Mouse (Mus musculus): ENCODE data around the gene Etv6. TPM values are rescaled to one million over a fixed set of nuclear protein-coding genes. Genes with fewer than 3 reads are reported as not detected.

Etv6 gene
- total and polyA plus RNA-seq, 2 experiments from 2014 or later = 6.1 to 30.3 TPM

- no peak for ATAC-seq (ENCODE audit: insufficient read depth, low read depth)
- no peak overlapping the region for H3K9ac ChIP-seq (replicated peaks; ENCODE audit: low read depth, low read length)
- H3K9me3 ChIP-seq (replicated peaks; ENCODE audit: control insufficient read depth, low read length) = no peaks in the 10 kb centered on the region
- no peak overlapping the region for H3K4me2 ChIP-seq (ENCODE audit: low read depth, low read length)
- no peaks in the 10 kb centered on the region for H3K27me3 ChIP-seq (ENCODE audit: control insufficient read depth, insufficient read depth, low read length)
- H3K27ac ChIP-seq (ENCODE audit: low read depth) = no peak overlapping the region
- peaks cover 6% of the 10 kb centered on the region for H3K4me1 ChIP-seq (ENCODE audit: control insufficient read depth, insufficient read depth)
- TF ChIP-seq EP300 (IDR thresholded peaks at IDR 0.05; ENCODE audit: low read depth) (no peak), CTCF (IDR thresholded peaks at IDR 0.05; ENCODE audit: low read depth) (no peak)
- WGBS = 91% methylated on average over 19 of the region's 19 CpGs
- H3K4me3 ChIP-seq (ENCODE audit: low read depth, low read length) = no peak overlapping the region
- no peak for DNase-seq (ENCODE audit: low spot score)
- peaks cover 33% of the 10 kb centered on the region for H3K36me3 ChIP-seq (replicated peaks; ENCODE audit: control insufficient read depth, insufficient read depth, low read length)
Measured at GRCm38 (mm10) chr6:134248720-134249119, 213.2 kb downstream of the Etv6 start.

GRCm38 (mm10) chr6:134250764-134251163, 215.3 kb downstream of the Etv6 start:
- Histone ChIP-seq H3K27me3 (ENCODE audit: control insufficient read depth, insufficient read depth, low read length) (no peaks in the 10 kb centered on the region), H3K9ac (replicated peaks; ENCODE audit: low read depth, low read length) (no peak overlapping the region), H3K4me1 (ENCODE audit: control insufficient read depth, insufficient read depth) (peaks cover 14% of the 10 kb centered on the region), H3K27ac (ENCODE audit: low read depth) (no peak overlapping the region), H3K9me3 (replicated peaks; ENCODE audit: control insufficient read depth, low read length) (no peaks in the 10 kb centered on the region), H3K36me3 (replicated peaks; ENCODE audit: control insufficient read depth, insufficient read depth, low read length) (peaks cover 33% of the 10 kb centered on the region), H3K4me2 (ENCODE audit: low read depth, low read length) (no peak overlapping the region), H3K4me3 (ENCODE audit: low read depth, low read length) (no peak overlapping the region)
- WGBS = 55% methylated on average over 5 of the region's 5 CpGs
- TF ChIP-seq CTCF (IDR thresholded peaks at IDR 0.05; ENCODE audit: low read depth) = no peak
- TF ChIP-seq EP300 (IDR thresholded peaks at IDR 0.05; ENCODE audit: low read depth) = no peak
- no peak for DNase-seq (ENCODE audit: low spot score)
- ATAC-seq (ENCODE audit: insufficient read depth, low read depth) = no peak

GRCm38 (mm10) chr6:134251364-134251763, 215.9 kb downstream of the Etv6 start:
- DNase-seq (ENCODE audit: low spot score) (no peak), ATAC-seq (ENCODE audit: insufficient read depth, low read depth) (no peak)
- Histone ChIP-seq H3K36me3 (replicated peaks; ENCODE audit: control insufficient read depth, insufficient read depth, low read length) (peaks cover 33% of the 10 kb centered on the region), H3K27me3 (ENCODE audit: control insufficient read depth, insufficient read depth, low read length) (no peaks in the 10 kb centered on the region), H3K27ac (ENCODE audit: low read depth) (no peak overlapping the region), H3K4me3 (ENCODE audit: low read depth, low read length) (no peak overlapping the region), H3K9ac (replicated peaks; ENCODE audit: low read depth, low read length) (no peak overlapping the region), H3K9me3 (replicated peaks; ENCODE audit: control insufficient read depth, low read length) (no peaks in the 10 kb centered on the region), H3K4me2 (ENCODE audit: low read depth, low read length) (no peak overlapping the region), H3K4me1 (ENCODE audit: control insufficient read depth, insufficient read depth) (peaks cover 15% of the 10 kb centered on the region; the same call in 1 of the 2 replicates)
- WGBS = 81% methylated on average over 8 of the region's 8 CpGs
- TF ChIP-seq EP300 (IDR thresholded peaks at IDR 0.05; ENCODE audit: low read depth) (no peak), CTCF (IDR thresholded peaks at IDR 0.05; ENCODE audit: low read depth) (no peak)

GRCm38 (mm10) chr6:134252081-134252755, 216.7 kb downstream of the Etv6 start:
- ATAC-seq (ENCODE audit: insufficient read depth, low read depth) (no peak), DNase-seq (ENCODE audit: low spot score) (no peak)
- Histone ChIP-seq H3K4me1 (ENCODE audit: control insufficient read depth, insufficient read depth) (peaks cover 21% of the 10 kb centered on the region), H3K9ac (replicated peaks; ENCODE audit: low read depth, low read length) (no peak overlapping the region), H3K9me3 (replicated peaks; ENCODE audit: control insufficient read depth, low read length) (no peaks in the 10 kb centered on the region), H3K27ac (ENCODE audit: low read depth) (no peak overlapping the region), H3K4me3 (ENCODE audit: low read depth, low read length) (no peak overlapping the region), H3K36me3 (replicated peaks; ENCODE audit: control insufficient read depth, insufficient read depth, low read length) (peaks cover 33% of the 10 kb centered on the region), H3K27me3 (ENCODE audit: control insufficient read depth, insufficient read depth, low read length) (no peaks in the 10 kb centered on the region), H3K4me2 (ENCODE audit: low read depth, low read length) (no peak overlapping the region)
- TF ChIP-seq EP300 (IDR thresholded peaks at IDR 0.05; ENCODE audit: low read depth) = no peak
- TF ChIP-seq CTCF (IDR thresholded peaks at IDR 0.05; ENCODE audit: low read depth) = no peak
- 91% methylated on average over 8 of the region's 8 CpGs for WGBS

- 0 out of 2 replicates have a peak, but pooled peaks have one; percentile 4 for ATAC-seq (ENCODE audit: insufficient read depth, low read depth)
- no peak for TF ChIP-seq EP300 (IDR thresholded peaks at IDR 0.05; ENCODE audit: low read depth)
- TF ChIP-seq CTCF (IDR thresholded peaks at IDR 0.05; ENCODE audit: low read depth) = no peak
- WGBS = 42% methylated on average over 3 of the region's 3 CpGs
- peaks cover 21% of the 10 kb centered on the region for H3K4me1 ChIP-seq (ENCODE audit: control insufficient read depth, insufficient read depth)
- no peak overlapping the region for H3K4me2 ChIP-seq (ENCODE audit: low read depth, low read length)
- peaks cover 12% of the 10 kb centered on the region for H3K36me3 ChIP-seq (replicated peaks; ENCODE audit: control insufficient read depth, insufficient read depth, low read length)
- H3K9me3 ChIP-seq (replicated peaks; ENCODE audit: control insufficient read depth, low read length) = peaks cover 5% of the 10 kb centered on the region; the same call in 1 of the 2 replicates
- DNase-seq (ENCODE audit: low spot score) = no peak
- H3K9ac ChIP-seq (replicated peaks; ENCODE audit: low read depth, low read length) = no peak overlapping the region
- H3K27me3 ChIP-seq (ENCODE audit: control insufficient read depth, insufficient read depth, low read length) = no peaks in the 10 kb centered on the region
- peak overlapping the region; percentile 43; the same call in 1 of the 2 replicates for H3K27ac ChIP-seq (ENCODE audit: low read depth)
- H3K4me3 ChIP-seq (ENCODE audit: low read depth, low read length) = no peak overlapping the region
Measured at GRCm38 (mm10) chr6:134256369-134256768, 220.9 kb downstream of the Etv6 start.

- Histone ChIP-seq H3K27ac (ENCODE audit: low read depth) (no peak overlapping the region), H3K4me1 (ENCODE audit: control insufficient read depth, insufficient read depth) (peaks cover 21% of the 10 kb centered on the region), H3K4me2 (ENCODE audit: low read depth, low read length) (no peak overlapping the region), H3K9ac (replicated peaks; ENCODE audit: low read depth, low read length) (no peak overlapping the region), H3K9me3 (replicated peaks; ENCODE audit: control insufficient read depth, low read length) (peaks cover 5% of the 10 kb centered on the region; the same call in 1 of the 2 replicates), H3K36me3 (replicated peaks; ENCODE audit: control insufficient read depth, insufficient read depth, low read length) (peaks cover 36% of the 10 kb centered on the region), H3K27me3 (ENCODE audit: control insufficient read depth, insufficient read depth, low read length) (no peaks in the 10 kb centered on the region), H3K4me3 (ENCODE audit: low read depth, low read length) (no peak overlapping the region)
- ATAC-seq (ENCODE audit: insufficient read depth, low read depth) (no peak), DNase-seq (ENCODE audit: low spot score) (no peak)
- no peak for TF ChIP-seq EP300 (IDR thresholded peaks at IDR 0.05; ENCODE audit: low read depth)
- TF ChIP-seq CTCF (IDR thresholded peaks at IDR 0.05; ENCODE audit: low read depth) = no peak
- 91% methylated on average over 8 of the region's 8 CpGs for WGBS
Measured at GRCm38 (mm10) chr6:134259913-134260312, 224.4 kb downstream of the Etv6 start.

All from heart, postnatal 0 days (tissue).